Mouse (Mus musculus): ENCODE measurements at regions not wholly inside any gene's neighbourhood (a gene's known extent, or its start where the extent isn't known, plus 50 kb on each side); places are given as distances from the start of the nearest gene placed in this dataset.

GRCm38 (mm10) chr5:16499891-16500290 lies 53.4 kb upstream of the Hgf start:
- Histone ChIP-seq H3K4me1 (replicated peaks) (no peaks in the 10 kb centered on the region), H3K9me3 (no peaks in the 10 kb centered on the region), H3K27ac (no peak overlapping the region), H3K4me3 (no peak overlapping the region), H3K36me3 (no peaks in the 10 kb centered on the region), H3K27me3 (ENCODE audit: insufficient read depth, poor library complexity, severe bottlenecking) (no peaks in the 10 kb centered on the region)
- DNase-seq (ENCODE audit: low spot score): no peak
- 63% methylated on average over 7 of the region's 7 CpGs for WGBS

Data from hindbrain, embryonic 10.5 days (tissue).